Mouse (Mus musculus): ENCODE measurements at regions not wholly inside any gene's neighbourhood (a gene's known extent, or its start where the extent isn't known, plus 50 kb on each side); places are given as distances from the start of the nearest gene placed in this dataset.
A peak's percentile ranks its signal among the peaks of the same experiment; 100 is the strongest.

DNA sequence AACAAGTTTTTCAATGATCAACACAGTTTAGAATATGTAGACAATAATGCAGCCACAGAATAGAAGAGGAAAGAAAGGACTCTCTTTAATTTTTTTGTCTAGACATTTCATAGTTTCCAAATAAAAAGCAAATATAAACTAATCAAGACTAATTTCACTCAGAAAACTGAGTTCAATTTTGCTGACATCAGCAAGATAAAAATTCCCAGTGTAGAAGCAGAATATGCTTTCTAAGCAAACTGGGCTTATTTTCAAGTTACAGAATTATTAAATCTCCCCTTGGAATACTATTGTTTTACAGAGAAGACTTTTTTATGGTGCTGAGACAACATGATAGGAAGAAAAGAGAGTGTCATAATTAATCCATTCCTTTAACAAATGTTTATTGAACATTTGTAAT lies 99.0 kb upstream of the Pou3f2 start:
- Histone ChIP-seq H3K27ac (ENCODE audit: insufficient read depth, low read depth, low read length, poor library complexity, severe bottlenecking) (no peak overlapping the region), H3K4me1 (ENCODE audit: control insufficient read depth in 2 of 2, insufficient read depth in 2 of 2, low read length in 2 of 2, poor library complexity in 1 of 2) (no peaks in the 10 kb centered on the region), H3K4me3 (ENCODE audit: insufficient read depth in 1 of 2, low read depth in 1 of 2, low read length in 2 of 2, poor library complexity in 1 of 2, severe bottlenecking in 1 of 2) (no peak overlapping the region), H3K9ac (ENCODE audit: insufficient read depth, low read depth, low read length, poor library complexity, severe bottlenecking) (no peak overlapping the region), H3K36me3 (ENCODE audit: control insufficient read depth, insufficient read depth, low read length, poor library complexity, severe bottlenecking) (no peaks in the 10 kb centered on the region), H3K9me3 (ENCODE audit: control insufficient read depth, insufficient read depth, low read depth, low read length) (no peaks in the 10 kb centered on the region)
- DNase-seq (ENCODE audit: low read depth, low spot score) = no peak
- TF ChIP-seq ZNF384 (IDR thresholded peaks at IDR 0.05; ENCODE audit: low read depth, low read length) = no peak
- TF ChIP-seq MAFK (IDR thresholded peaks at IDR 0.05; ENCODE audit: insufficient read depth, low read depth, low read length) = peak; percentile 84
- in situ Hi-C loops (cut with MboI; ENCODE audit: low sequenced_read_pairs in 2 of 2, unreplicated experiment in 2 of 2) = no loop called here

DNA sequence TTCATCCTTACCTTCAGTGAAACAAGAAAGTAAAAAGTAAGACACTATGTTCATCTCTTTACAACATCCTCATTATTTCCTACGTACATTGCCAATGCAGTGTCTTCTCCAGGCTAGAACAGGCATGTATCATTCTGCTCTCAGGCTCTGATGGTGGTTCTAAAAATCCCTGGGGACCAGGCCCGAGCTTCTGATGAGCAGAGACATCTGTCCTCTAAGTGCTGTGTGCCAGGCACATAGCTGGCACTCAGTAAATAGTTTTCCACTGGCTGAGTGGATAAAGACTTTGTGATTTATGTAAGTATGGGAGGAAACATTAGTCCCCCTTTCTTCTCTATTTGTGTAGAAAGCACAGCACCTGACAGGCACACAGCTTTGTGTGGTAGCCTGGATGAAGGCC lies 77.8 kb upstream of the Pou3f2 start:
- in situ Hi-C loops (cut with MboI; ENCODE audit: low sequenced_read_pairs in 2 of 2, unreplicated experiment in 2 of 2) = no loop called here
- Histone ChIP-seq H3K9me3 (ENCODE audit: control insufficient read depth, insufficient read depth, low read depth, low read length) (no peaks in the 10 kb centered on the region), H3K4me1 (ENCODE audit: control insufficient read depth in 2 of 2, insufficient read depth in 2 of 2, low read length in 2 of 2, poor library complexity in 1 of 2) (no peaks in the 10 kb centered on the region), H3K9ac (ENCODE audit: insufficient read depth, low read depth, low read length, poor library complexity, severe bottlenecking) (no peak overlapping the region), H3K27ac (ENCODE audit: insufficient read depth, low read depth, low read length, poor library complexity, severe bottlenecking) (no peak overlapping the region), H3K36me3 (ENCODE audit: control insufficient read depth, insufficient read depth, low read length, poor library complexity, severe bottlenecking) (no peaks in the 10 kb centered on the region), H3K4me3 (ENCODE audit: insufficient read depth in 1 of 2, low read depth in 1 of 2, low read length in 2 of 2, poor library complexity in 1 of 2, severe bottlenecking in 1 of 2) (no peak overlapping the region)
- TF ChIP-seq ZC3H11A (IDR thresholded peaks at IDR 0.05; ENCODE audit: borderline replicate concordance, low read depth, low read length) (no peak), ZNF384 (IDR thresholded peaks at IDR 0.05; ENCODE audit: low read depth, low read length) (no peak), HCFC1 (IDR thresholded peaks at IDR 0.05; ENCODE audit: borderline replicate concordance, insufficient read depth, low read length) (no peak), CHD2 (IDR thresholded peaks at IDR 0.05; ENCODE audit: low read depth, low read length) (no peak), MAFK (IDR thresholded peaks at IDR 0.05; ENCODE audit: insufficient read depth, low read depth, low read length) (no peak)
- no peak for DNase-seq (ENCODE audit: low read depth, low spot score)

- no peaks in the 10 kb centered on the region for H3K4me1 ChIP-seq (ENCODE audit: control insufficient read depth in 2 of 2, insufficient read depth in 2 of 2, low read length in 2 of 2, poor library complexity in 1 of 2)
- H3K9ac ChIP-seq (ENCODE audit: insufficient read depth, low read depth, low read length, poor library complexity, severe bottlenecking) = no peak overlapping the region
- in situ Hi-C loops (cut with MboI; ENCODE audit: low sequenced_read_pairs in 2 of 2, unreplicated experiment in 2 of 2) = no loop called here
- no peaks in the 10 kb centered on the region for H3K9me3 ChIP-seq (ENCODE audit: control insufficient read depth, insufficient read depth, low read depth, low read length)
- TF ChIP-seq CHD2 (IDR thresholded peaks at IDR 0.05; ENCODE audit: low read depth, low read length) (no peak), ZNF384 (IDR thresholded peaks at IDR 0.05; ENCODE audit: low read depth, low read length) (no peak), MAFK (IDR thresholded peaks at IDR 0.05; ENCODE audit: insufficient read depth, low read depth, low read length) (no peak), HCFC1 (IDR thresholded peaks at IDR 0.05; ENCODE audit: borderline replicate concordance, insufficient read depth, low read length) (no peak), ZC3H11A (IDR thresholded peaks at IDR 0.05; ENCODE audit: borderline replicate concordance, low read depth, low read length) (no peak)
- DNase-seq (ENCODE audit: low read depth, low spot score) = no peak
- no peaks in the 10 kb centered on the region for H3K36me3 ChIP-seq (ENCODE audit: control insufficient read depth, insufficient read depth, low read length, poor library complexity, severe bottlenecking)
- no peak overlapping the region for H3K27ac ChIP-seq (ENCODE audit: insufficient read depth, low read depth, low read length, poor library complexity, severe bottlenecking)
- H3K4me3 ChIP-seq (ENCODE audit: insufficient read depth in 1 of 2, low read depth in 1 of 2, low read length in 2 of 2, poor library complexity in 1 of 2, severe bottlenecking in 1 of 2) = no peak overlapping the region
These were observed 76.4 kb upstream of the Pou3f2 start for GRCm38 (mm10) chr4:22564532-22564931.

All from ES-E14 (cell line).